Mouse (Mus musculus) kidney, adult 2 months (tissue): Measurements from ENCODE around the gene Psme2.

Experiments
- CTCF ChIP-seq: fragments of 200-500 bp; conservative IDR thresholded peaks from 2 replicates; pipeline ENCODE4 v1.5.1; 2011; ENCODE audit warnings: low read depth, mild to moderate bottlenecking, control low read depth, low read length, moderate library complexity, mixed read lengths; ENCODE audit not compliant: insufficient read depth, insufficient read length
- POLR2A ChIP-seq: fragments of 200-500 bp; IDR thresholded peaks from one replicate; pipeline ENCODE4 v1.6.1; 2011; ENCODE audit warnings: low read depth, low read length, control low read depth

GRCm38 (mm10) chr14:55616844-55617243 lies 25.9 kb upstream of the Psme2 start:
- TF ChIP-seq CTCF (no peak), POLR2A (no peak)
